Mouse (Mus musculus): ENCODE data around the gene C1galt1. TPM values are rescaled to one million over a fixed set of nuclear protein-coding genes. Genes with fewer than 3 reads are reported as not detected.

Gene C1galt1
- 2.3 and 2.5 TPM in 2 replicates for polyA plus RNA-seq (2015; fragmentation: Nextera tagmentation; extraction: Ambion mirVana)

DNA sequence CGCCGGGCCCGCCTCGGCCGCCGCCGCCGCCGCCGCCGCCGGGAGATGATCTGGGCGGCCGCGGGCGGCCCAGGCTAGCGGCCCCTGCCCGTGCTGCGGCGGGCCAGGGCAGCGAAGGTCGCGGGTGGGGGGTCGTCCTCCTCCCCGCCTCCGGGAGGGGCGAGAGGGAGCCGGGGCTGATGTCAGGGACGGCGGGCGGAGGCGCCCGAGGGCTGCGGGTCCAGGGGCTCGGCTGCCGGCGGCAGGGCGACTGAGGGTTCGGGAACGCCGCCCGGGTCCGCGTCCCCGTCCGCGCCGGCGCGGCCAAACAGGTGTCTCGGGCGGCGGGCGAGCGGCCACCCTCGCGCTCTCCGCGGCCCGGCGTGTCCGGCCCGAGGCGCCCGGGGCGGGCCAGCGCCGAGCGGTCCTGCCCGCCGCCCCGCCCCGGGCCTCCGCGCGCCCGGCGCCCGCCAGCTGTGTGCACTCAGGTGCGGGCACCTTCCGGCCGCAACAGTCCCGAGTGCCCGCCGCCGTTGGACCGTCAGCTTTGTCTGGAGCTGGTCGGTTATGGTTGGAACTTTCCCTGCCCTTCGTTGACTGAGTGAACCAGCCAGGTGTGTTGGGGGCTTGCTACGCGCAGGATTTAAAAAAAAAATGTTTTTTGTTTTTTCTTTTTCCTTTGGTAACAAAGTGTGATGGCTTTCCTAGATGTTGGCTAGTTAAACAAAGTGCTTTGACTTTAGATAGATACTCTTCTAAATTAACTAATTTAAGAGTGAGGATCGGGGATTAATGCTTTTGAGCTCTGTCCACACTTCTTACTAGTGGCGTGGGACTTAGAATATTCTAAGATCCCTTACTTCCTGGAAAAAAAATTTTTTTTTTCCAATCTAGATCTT is at the start of gene C1galt1:
Gene C1galt1, plus strand, starts transcription at position 41 of the 878 bp plus-strand sequence.
- peak; percentile 67 for ATAC-seq (ENCODE audit: insufficient number of reproducible peaks, low FRiP score, low TSS enrichment, low read depth)
- under 1% methylated on average over 77 of the region's 93 CpGs for WGBS

DNA sequence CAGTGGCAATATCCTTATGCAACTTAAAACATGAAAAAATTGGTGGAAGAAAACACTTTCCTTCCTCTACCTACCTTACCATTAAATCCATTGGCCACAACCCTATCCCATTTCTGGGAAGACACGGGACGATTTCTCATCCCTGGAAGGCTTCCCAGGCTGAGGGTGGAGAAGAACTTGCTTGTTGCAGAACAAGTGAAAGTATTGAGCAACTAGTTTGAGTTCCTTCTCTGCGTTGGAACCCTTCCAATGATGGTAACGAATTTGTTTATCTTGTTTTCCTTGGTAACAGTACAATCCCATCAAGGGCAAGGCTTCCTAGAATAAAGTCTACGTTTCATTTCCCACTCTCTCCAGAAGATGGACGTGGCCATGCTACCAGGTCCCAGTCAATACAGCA is 44.7 kb upstream of the C1galt1 start:
- Histone ChIP-seq H3K36me3 (no peaks in the 10 kb centered on the region), H3K4me3 (no peak overlapping the region), H3K9ac (no peak overlapping the region), H3K4me1 (0 out of 2 replicates have a peak, but pooled peaks cover 5% of the 10 kb centered on the region), H3K9me3 (no peaks in the 10 kb centered on the region), H3K27ac (no peak overlapping the region), H3K4me2 (no peak overlapping the region), H3K27me3 (no peaks in the 10 kb centered on the region)
- 50% methylated on average over 6 of the region's 6 CpGs for WGBS
- ATAC-seq (ENCODE audit: insufficient number of reproducible peaks, low FRiP score, low TSS enrichment, low read depth), result no peak

More for the DNA sequence above, at the start of gene C1galt1:
- H3K27me3 ChIP-seq, result no peaks in the 10 kb centered on the region
- no peaks in the 10 kb centered on the region for H3K9me3 ChIP-seq
- peaks cover 7% of the 10 kb centered on the region for H3K4me1 ChIP-seq
- peak within 1 kb of the TSS; percentile 89 for H3K9ac ChIP-seq
- peak within 1 kb of the TSS; percentile 58 for H3K4me2 ChIP-seq
- peak within 1 kb of the TSS; percentile 96 for H3K27ac ChIP-seq
- peak within 1 kb of the TSS; percentile 86 for H3K4me3 ChIP-seq
- no peaks in the 10 kb centered on the region for H3K36me3 ChIP-seq

DNA sequence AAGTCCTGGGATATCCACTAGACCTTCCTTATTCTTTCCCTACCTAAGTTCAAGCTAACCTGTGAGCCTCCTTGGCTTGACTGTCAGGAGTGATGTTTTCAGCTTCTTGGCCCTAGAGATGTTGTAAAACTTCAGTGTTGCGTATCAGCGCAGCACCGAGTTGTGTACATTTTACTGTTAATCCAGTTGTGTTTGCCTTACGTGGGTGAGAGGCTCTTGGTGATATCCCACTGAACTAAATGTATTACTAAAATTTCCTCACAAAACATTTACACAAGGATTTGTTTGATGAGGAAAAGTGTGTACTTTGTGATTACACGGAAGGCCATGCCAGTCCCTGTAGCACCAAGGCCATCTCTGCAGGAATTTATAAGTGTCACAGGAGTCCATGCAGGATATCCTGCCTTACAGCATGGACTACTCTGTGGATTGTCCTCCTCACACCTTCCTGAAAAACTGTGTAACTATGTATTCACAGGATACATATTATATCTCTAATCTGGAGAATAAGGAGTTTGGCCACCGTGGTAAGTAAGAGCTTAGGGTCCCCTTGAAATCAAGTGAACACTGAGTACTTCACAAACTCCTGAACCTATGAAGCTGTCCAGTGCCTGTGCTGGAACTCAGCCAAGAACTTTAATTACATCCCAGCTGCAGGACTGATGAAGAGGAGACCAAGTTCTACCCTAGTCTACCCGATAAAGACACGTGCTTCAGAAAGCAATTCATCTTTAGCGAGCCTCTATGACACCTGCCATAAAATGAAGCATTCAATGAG is 40.7 kb upstream of the C1galt1 start:
- Histone ChIP-seq H3K4me3 (no peak overlapping the region), H3K27me3 (no peaks in the 10 kb centered on the region), H3K36me3 (no peaks in the 10 kb centered on the region), H3K9ac (no peak overlapping the region), H3K4me2 (no peak overlapping the region), H3K4me1 (0 out of 2 replicates have a peak, but pooled peaks cover 5% of the 10 kb centered on the region), H3K9me3 (no peaks in the 10 kb centered on the region), H3K27ac (no peak overlapping the region)
- no peak for ATAC-seq (ENCODE audit: insufficient number of reproducible peaks, low FRiP score, low TSS enrichment, low read depth)
- WGBS, result 75% methylated on average over 9 of the region's 9 CpGs

DNA sequence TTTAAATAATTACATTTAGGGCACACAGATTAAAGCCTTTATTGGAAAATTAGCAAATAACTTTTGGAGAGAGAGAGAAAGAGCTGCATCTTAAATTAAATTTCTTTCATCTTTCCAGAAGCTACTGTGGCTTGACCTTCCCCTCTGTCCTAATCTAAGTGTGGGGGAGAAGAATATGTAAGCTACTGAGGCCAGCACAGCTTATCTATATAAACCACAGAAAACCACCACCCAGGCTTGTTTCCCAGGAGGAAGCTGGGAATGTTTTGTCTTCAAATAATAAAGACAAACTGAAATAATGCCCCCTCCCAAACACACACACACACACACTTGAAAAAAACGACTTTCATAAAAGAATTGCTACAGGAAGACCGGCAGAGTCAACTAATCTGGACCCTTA is 30.5 kb upstream of the C1galt1 start:
- Histone ChIP-seq H3K9ac (no peak overlapping the region), H3K4me1 (no peaks in the 10 kb centered on the region), H3K9me3 (no peaks in the 10 kb centered on the region), H3K4me3 (no peak overlapping the region), H3K27ac (no peak overlapping the region), H3K4me2 (no peak overlapping the region), H3K36me3 (no peaks in the 10 kb centered on the region), H3K27me3 (no peaks in the 10 kb centered on the region)
- ATAC-seq (ENCODE audit: insufficient number of reproducible peaks, low FRiP score, low TSS enrichment, low read depth), result no peak
- WGBS, result 37% methylated on average over 2 of the region's 2 CpGs

DNA sequence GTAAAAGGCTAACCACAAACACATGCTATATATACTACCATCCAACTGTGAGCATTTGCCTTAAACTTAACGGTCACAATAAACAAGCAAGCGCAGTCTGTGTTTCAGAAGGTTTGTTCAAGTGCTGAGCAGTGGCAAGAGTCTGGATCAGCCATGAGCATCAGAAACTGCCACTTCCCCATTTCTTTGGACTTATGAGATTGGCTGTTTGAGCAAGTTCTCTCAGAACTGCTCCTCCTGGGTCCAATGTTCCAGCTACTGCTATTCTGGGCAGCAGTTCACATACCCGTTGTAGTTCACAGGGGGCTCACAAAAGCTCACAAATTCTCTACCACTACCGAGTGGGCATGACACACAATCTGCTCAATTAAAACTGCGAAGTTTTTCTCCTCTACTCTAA is 28.4 kb upstream of the C1galt1 start:
- Histone ChIP-seq H3K27ac (no peak overlapping the region), H3K27me3 (no peaks in the 10 kb centered on the region), H3K36me3 (no peaks in the 10 kb centered on the region), H3K9me3 (no peaks in the 10 kb centered on the region), H3K4me2 (no peak overlapping the region), H3K4me3 (no peak overlapping the region), H3K9ac (no peak overlapping the region), H3K4me1 (no peaks in the 10 kb centered on the region)
- WGBS, result 48% methylated on average over 5 of the region's 5 CpGs
- ATAC-seq (ENCODE audit: insufficient number of reproducible peaks, low FRiP score, low TSS enrichment, low read depth), result no peak

DNA sequence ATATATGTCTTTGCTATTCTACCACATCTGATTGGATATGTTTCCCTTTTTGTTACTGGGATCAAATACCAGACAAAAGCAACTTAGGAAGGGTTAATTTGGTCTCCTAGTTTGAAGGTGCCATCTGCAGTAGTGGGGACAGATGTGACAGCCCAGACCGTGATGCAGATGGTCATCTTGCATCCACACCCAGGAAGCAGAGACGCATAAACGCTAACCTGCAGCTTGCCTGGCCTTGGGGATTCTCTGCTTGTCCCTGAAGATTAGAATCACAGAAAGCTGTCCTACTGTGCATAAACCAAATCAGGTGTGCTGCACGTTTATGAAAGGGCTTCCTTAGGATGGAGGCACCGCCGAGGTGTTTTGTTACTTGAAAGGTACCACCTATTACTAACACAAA is 22.0 kb upstream of the C1galt1 start:
- Histone ChIP-seq H3K9ac (no peak overlapping the region), H3K9me3 (no peaks in the 10 kb centered on the region), H3K27me3 (no peaks in the 10 kb centered on the region), H3K4me2 (no peak overlapping the region), H3K36me3 (no peaks in the 10 kb centered on the region), H3K4me1 (no peaks in the 10 kb centered on the region), H3K4me3 (no peak overlapping the region), H3K27ac (no peak overlapping the region)
- WGBS, result 65% methylated on average over 6 of the region's 6 CpGs
- no peak for ATAC-seq (ENCODE audit: insufficient number of reproducible peaks, low FRiP score, low TSS enrichment, low read depth)

DNA sequence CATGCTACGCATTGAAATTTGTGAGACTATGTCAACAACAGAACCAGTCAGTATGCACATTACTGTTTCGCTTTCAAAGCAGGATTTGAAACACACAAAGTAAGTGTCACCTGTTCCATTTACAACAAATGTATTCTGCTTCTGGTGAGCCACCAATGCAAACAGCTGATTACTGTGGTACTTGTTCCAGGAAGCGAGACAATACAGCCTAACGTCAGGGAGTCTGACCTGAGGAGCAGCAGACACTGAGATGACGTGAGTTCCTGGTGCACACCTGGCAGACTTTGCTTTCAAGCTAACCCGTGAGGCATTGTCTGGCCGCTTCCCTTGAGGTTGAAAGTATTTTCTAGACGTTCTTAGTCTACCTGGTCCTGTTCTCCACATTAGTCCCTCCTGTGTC is 13.8 kb upstream of the C1galt1 start:
- H3K4me2 ChIP-seq, result no peak overlapping the region
- H3K36me3 ChIP-seq, result no peaks in the 10 kb centered on the region
- H3K9me3 ChIP-seq, result no peaks in the 10 kb centered on the region
- no peak overlapping the region for H3K27ac ChIP-seq
- no peaks in the 10 kb centered on the region for H3K4me1 ChIP-seq
- WGBS, result 66% methylated on average over 8 of the region's 8 CpGs
- H3K4me3 ChIP-seq, result no peak overlapping the region
- no peak for ATAC-seq (ENCODE audit: insufficient number of reproducible peaks, low FRiP score, low TSS enrichment, low read depth)
- H3K27me3 ChIP-seq, result no peaks in the 10 kb centered on the region
- H3K9ac ChIP-seq, result no peak overlapping the region

DNA sequence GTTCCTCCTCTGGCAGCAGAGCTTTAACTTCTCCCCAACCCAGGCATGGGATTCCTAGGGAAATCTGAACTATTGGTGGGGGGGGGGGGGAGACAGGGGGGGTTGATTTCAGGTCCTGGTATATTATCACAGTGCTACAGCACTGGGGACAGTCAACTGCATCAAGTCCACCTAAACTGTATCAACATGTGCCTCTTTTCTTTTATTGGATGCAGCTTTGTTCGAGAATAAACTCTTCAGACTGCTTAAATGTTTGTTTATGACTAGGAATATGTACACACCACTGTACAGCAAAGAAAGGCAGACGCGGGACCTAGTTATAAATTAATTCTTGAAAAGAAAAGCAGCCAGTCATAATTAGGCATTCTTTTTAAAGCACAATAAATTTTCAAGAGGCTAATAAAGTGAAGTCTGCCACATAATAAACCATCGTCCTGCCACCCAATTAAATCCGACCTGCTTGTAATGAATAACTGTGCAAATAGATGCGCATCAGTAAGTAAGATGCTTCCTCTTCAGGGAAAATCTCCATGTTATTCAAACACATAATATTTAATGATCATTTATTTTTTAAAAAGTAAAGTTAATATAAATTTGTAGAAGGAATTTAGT is 12.0 kb upstream of the C1galt1 start:
- H3K9me3 ChIP-seq, result no peaks in the 10 kb centered on the region

DNA sequence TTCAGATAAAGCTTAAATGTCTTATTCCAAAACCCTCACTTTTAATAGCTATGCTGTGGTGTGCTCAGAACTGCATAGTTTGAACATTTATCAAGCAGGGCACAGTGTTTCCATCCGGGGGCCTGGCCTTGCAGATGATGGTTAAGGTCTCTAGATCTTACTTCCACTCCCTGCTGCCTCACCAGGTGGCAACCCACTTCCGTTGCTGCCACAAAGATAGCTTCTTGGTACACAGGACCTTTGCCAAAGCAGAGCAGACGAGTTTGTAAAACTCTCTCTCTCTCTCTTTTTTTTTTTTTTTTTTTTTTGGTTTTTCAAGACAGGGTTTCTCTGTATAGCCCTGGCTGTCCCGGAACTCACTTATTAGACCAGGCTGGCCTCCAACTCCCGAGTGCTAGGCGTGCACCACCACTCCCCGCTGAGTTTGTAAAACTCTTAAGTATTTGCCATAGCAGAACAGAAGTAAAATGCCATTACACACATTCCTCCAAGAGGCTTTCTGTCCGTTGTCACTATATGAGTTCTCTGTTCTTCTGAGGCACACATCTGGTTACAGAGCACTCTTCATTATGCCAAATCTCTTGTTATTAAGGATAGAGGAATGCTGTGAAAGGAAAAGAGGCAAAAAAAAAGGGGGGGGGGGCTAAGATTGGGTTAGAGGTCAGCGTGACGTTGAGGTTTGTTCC is 773 bp upstream of the C1galt1 start:
- Histone ChIP-seq H3K9ac (no peak overlapping the region), H3K9me3 (no peaks in the 10 kb centered on the region), H3K4me1 (peaks cover 7% of the 10 kb centered on the region), H3K36me3 (no peaks in the 10 kb centered on the region), H3K4me3 (peak overlapping the region; percentile 86), H3K27ac (peak overlapping the region; percentile 96), H3K4me2 (peak overlapping the region; percentile 58), H3K27me3 (no peaks in the 10 kb centered on the region)
- no peak for ATAC-seq (ENCODE audit: insufficient number of reproducible peaks, low FRiP score, low TSS enrichment, low read depth)
- 56% methylated on average over 10 of the region's 10 CpGs for WGBS

More for the DNA sequence above, 12.0 kb upstream of the C1galt1 start:
- Histone ChIP-seq H3K27ac (no peak overlapping the region), H3K36me3 (no peaks in the 10 kb centered on the region), H3K27me3 (no peaks in the 10 kb centered on the region), H3K4me1 (no peaks in the 10 kb centered on the region), H3K9ac (no peak overlapping the region), H3K4me3 (no peak overlapping the region), H3K4me2 (no peak overlapping the region)
- no peak for ATAC-seq (ENCODE audit: insufficient number of reproducible peaks, low FRiP score, low TSS enrichment, low read depth)
- 38% methylated on average over 6 of the region's 6 CpGs for WGBS

DNA sequence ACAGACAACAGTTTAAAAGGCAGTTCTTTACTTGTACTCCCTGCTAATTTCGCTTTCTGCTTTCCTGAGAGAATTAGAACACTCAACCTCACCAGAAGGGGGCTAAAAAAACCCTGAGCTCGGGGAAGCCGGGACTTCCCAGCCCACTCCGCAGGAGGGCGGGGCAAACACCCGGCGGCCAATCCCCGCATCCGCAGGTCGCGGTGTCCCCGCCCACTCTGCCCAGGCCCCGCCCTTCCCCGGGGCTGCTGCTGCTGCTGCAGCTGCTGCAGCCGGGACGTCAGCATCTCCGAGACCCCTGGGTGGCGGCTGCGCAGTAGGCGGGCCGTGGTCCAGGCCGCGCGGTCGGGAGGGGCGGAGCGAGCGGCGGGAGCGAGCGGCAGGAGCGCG is 235 bp upstream of the C1galt1 start:
- Histone ChIP-seq H3K9me3 (no peaks in the 10 kb centered on the region), H3K4me1 (peaks cover 7% of the 10 kb centered on the region), H3K9ac (peak overlapping the region; percentile 89), H3K36me3 (no peaks in the 10 kb centered on the region), H3K4me2 (peak overlapping the region; percentile 58), H3K27ac (peak overlapping the region; percentile 96), H3K4me3 (peak overlapping the region; percentile 86), H3K27me3 (no peaks in the 10 kb centered on the region)
- 2% methylated on average over 33 of the region's 33 CpGs for WGBS
- peak; percentile 99 for ATAC-seq (ENCODE audit: insufficient number of reproducible peaks, low FRiP score, low TSS enrichment, low read depth)

DNA sequence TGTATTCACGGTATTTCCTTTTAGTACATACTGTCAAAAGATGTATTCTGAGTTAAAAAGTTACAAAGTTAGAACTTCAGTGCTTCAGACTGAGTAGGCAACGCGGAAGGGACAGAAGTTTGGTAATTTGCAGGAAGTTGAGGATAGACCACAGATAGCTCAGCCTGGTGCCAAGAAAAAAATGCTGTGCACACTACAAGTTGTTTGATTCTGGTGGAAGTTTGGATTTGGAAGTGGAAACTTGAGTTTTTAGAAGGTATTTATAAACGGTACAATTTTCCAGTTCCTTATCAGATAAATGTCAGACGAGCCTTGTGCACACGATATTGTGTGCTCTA is 1.0 kb downstream of the C1galt1 start:
- WGBS, result 14% methylated on average over 6 of the region's 6 CpGs
- peak overlapping the region; percentile 58 for H3K4me2 ChIP-seq
- no peaks in the 10 kb centered on the region; the same call in 1 of the 2 replicates for H3K36me3 ChIP-seq
- H3K27ac ChIP-seq, result no peak overlapping the region
- H3K9ac ChIP-seq, result no peak overlapping the region
- peak overlapping the region; percentile 86 for H3K4me3 ChIP-seq
- H3K9me3 ChIP-seq, result no peaks in the 10 kb centered on the region
- ATAC-seq (ENCODE audit: insufficient number of reproducible peaks, low FRiP score, low TSS enrichment, low read depth), result no peak
- no peaks in the 10 kb centered on the region for H3K27me3 ChIP-seq
- peaks cover 7% of the 10 kb centered on the region for H3K4me1 ChIP-seq

Data from limb, embryonic 15.5 days (tissue).